Mouse (Mus musculus): ENCODE data around the gene Ppp1r18.

- no peak for TF ChIP-seq POLR2A (IDR thresholded peaks at IDR 0.05; ENCODE audit: borderline replicate concordance, control insufficient read depth, low read depth, low read length)
- no peak for TF ChIP-seq CTCF (IDR thresholded peaks at IDR 0.05; ENCODE audit: control insufficient read depth, insufficient read depth, low read length)
Measured at GRCm38 (mm10) chr17:35907609-35908008, 42.2 kb downstream of the Ppp1r18 start.
